Mouse (Mus musculus) midbrain, embryonic 11.5 days (tissue): ENCODE data around the gene Cmss1. TPM values are rescaled to one million over a fixed set of nuclear protein-coding genes. Genes with fewer than 3 reads are reported as not detected.

Source experiments
- ATAC-seq: fragments of 200-750 bp; cut with Nextera tagmentation; 2 replicates; pipeline ENCODE4 v1.8.0; 2017; ENCODE audit warnings: moderate TSS enrichment, moderate library complexity; ENCODE audit not compliant: low FRiP score
- DNase-seq: peaks from one replicate; pipeline ENCODE4 v3.0.0; 2015; ENCODE audit warnings: low spot score; ENCODE audit errors: missing footprints
- H3K27ac ChIP-seq: fragments of 300-500 bp; sonication (generic); 2 replicates; pipeline ENCODE4 v1.5.1; 2014; ENCODE audit warnings: low read depth, low read length
- H3K27me3 ChIP-seq: fragments of 300-500 bp; sonication (generic); 2 replicates; pipeline ENCODE4 v1.6.1; 2014; ENCODE audit warnings: mild to moderate bottlenecking, low read length, moderate library complexity, mixed read lengths; ENCODE audit not compliant: control insufficient read depth, insufficient read depth
- H3K36me3 ChIP-seq: fragments of 300-500 bp; sonication (generic); 2 replicates; pipeline ENCODE4 v1.6.1; 2014; ENCODE audit warnings: mild to moderate bottlenecking, low read length, moderate library complexity, mixed read lengths; ENCODE audit not compliant: control insufficient read depth, insufficient read depth
- H3K4me1 ChIP-seq: fragments of 300-500 bp; sonication (generic); 2 replicates; pipeline ENCODE4 v1.6.1; 2014; ENCODE audit warnings: low read length; ENCODE audit not compliant: control insufficient read depth, insufficient read depth
- H3K4me2 ChIP-seq: fragments of 300-500 bp; sonication (generic); 2 replicates; pipeline ENCODE4 v1.6.1; 2014; ENCODE audit warnings: mild to moderate bottlenecking, moderate library complexity
- H3K4me3 ChIP-seq: fragments of 300-500 bp; sonication (generic); 2 replicates; pipeline ENCODE4 v1.5.1; 2014; ENCODE audit warnings: low read depth, low read length
- H3K9ac ChIP-seq: fragments of 300-500 bp; sonication (generic); 2 replicates; pipeline ENCODE4 v1.6.1; 2014; ENCODE audit warnings: low read length
- H3K9me3 ChIP-seq: fragments of 300-500 bp; sonication (generic); 2 replicates; pipeline ENCODE4 v1.6.1; 2016; ENCODE audit warnings: low read length; ENCODE audit not compliant: control insufficient read depth
- WGBS: fragments of 180-500 bp; shearing (Covaris S2); extraction: QIAGEN DNeasy Blood & Tissue Kit; methylation state at CpG from one replicate; pipeline ENCODE4 v1.1.7; 2014; 5-methylcytosine and 5-hydroxymethylcytosine counted together
- polyA plus RNA-seq: library from polyadenylated mRNA; unstranded; fragments of >200 nt; fragmentation: Nextera tagmentation; extraction: Ambion mirVana; gene quantifications from 2 replicates; pipeline ENCODE4 v1.2.1, GENCODE M21; 2014

Gene Cmss1
- polyA plus RNA-seq, 1 experiment from 2014 or later: 56.3 TPM

DNA sequence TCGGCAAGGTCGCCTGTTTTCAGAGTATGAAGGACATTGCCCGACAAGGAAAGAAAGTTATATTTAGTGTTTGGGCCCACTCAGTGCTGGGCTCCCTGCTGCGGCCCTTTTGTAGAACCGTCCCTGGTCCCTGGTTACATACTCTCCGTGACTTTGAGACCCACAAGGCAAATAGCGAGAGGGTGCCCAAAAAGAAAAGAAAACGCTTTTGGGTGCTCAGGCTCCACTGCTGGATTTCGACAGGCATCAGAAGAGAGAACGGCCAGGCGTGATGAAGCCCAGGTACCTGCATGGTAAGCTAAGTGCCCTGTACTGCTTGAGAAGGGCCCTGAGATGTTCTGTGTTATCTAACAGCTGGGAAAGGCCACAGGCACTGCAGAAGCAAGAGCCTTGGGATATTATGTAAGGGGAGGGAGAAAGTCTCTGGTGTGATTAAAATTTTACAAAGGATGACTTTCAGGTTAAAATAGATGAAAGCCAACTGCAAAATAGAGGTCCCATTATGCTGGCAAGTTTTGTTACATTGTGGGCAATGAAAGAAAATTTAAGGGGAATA lies 253.4 kb downstream of the Cmss1 start:
- H3K9ac ChIP-seq: no peak overlapping the region
- WGBS: 89% methylated on average over 11 of the region's 11 CpGs
- DNase-seq (no peak), ATAC-seq (no peak)
- no peaks in the 10 kb centered on the region for H3K36me3 ChIP-seq
- no peak overlapping the region for H3K27ac ChIP-seq
- no peaks in the 10 kb centered on the region for H3K27me3 ChIP-seq
- no peak overlapping the region for H3K4me3 ChIP-seq
- no peak overlapping the region for H3K4me2 ChIP-seq
- H3K4me1 ChIP-seq: no peaks in the 10 kb centered on the region
- H3K9me3 ChIP-seq: no peaks in the 10 kb centered on the region

DNA sequence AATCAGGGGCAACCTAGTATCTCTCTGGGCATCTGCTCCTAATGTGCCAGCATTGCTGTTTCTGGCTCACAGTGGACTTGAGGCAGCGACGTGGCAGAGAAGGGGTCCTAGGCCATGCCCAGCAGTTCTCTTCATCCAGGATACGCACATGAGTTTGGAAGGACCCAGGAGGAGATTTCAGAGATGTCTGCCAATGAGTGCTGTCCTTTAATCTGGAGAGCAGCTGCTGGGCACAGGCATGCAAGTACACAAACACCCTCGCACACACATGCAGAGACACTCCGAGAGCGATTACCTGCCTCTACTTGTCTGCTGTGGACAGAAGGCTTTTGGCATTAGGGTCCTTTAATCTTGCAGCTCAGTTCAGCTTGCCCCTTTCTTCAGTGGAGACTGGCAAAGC lies 253.9 kb downstream of the Cmss1 start, which contains the start of gene Filip1l:
Filip1l (plus strand) TSS at position 343 of the 400 bp plus-strand sequence.
- Histone ChIP-seq H3K4me2 (no peak within 1 kb of the TSS), H3K4me3 (no peak within 1 kb of the TSS), H3K4me1 (no peaks in the 10 kb centered on the region), H3K36me3 (no peaks in the 10 kb centered on the region), H3K9me3 (no peaks in the 10 kb centered on the region), H3K27me3 (no peaks in the 10 kb centered on the region), H3K9ac (no peak within 1 kb of the TSS), H3K27ac (no peak within 1 kb of the TSS)
- no peak for ATAC-seq
- 87% methylated on average over 6 of the region's 6 CpGs for WGBS
- DNase-seq: no peak

- 74% methylated on average over 3 of the region's 3 CpGs for WGBS
- ATAC-seq (no peak), DNase-seq (no peak)
- Histone ChIP-seq H3K4me1 (no peaks in the 10 kb centered on the region), H3K27me3 (no peaks in the 10 kb centered on the region), H3K36me3 (no peaks in the 10 kb centered on the region), H3K27ac (no peak overlapping the region), H3K4me3 (no peak overlapping the region), H3K9ac (no peak overlapping the region), H3K4me2 (no peak overlapping the region), H3K9me3 (no peaks in the 10 kb centered on the region)
Measured at GRCm38 (mm10) chr16:57349689-57350088, 257.0 kb downstream of the Cmss1 start.

GRCm38 (mm10) chr16:57349039-57349438 lies 257.6 kb downstream of the Cmss1 start:
- Histone ChIP-seq H3K27ac (no peak overlapping the region), H3K9ac (no peak overlapping the region), H3K9me3 (no peaks in the 10 kb centered on the region), H3K4me2 (no peak overlapping the region), H3K4me3 (no peak overlapping the region), H3K4me1 (no peaks in the 10 kb centered on the region), H3K36me3 (no peaks in the 10 kb centered on the region), H3K27me3 (no peaks in the 10 kb centered on the region)
- no peak for ATAC-seq
- no peak for DNase-seq
- WGBS: 94% methylated on average over 3 of the region's 3 CpGs

GRCm38 (mm10) chr16:57346258-57346657 lies 260.4 kb downstream of the Cmss1 start:
- ATAC-seq (no peak), DNase-seq (no peak)
- 67% methylated on average over 3 of the region's 3 CpGs for WGBS
- H3K4me1 ChIP-seq: no peaks in the 10 kb centered on the region
- H3K4me3 ChIP-seq: no peak overlapping the region
- H3K4me2 ChIP-seq: no peak overlapping the region
- H3K36me3 ChIP-seq: no peaks in the 10 kb centered on the region
- no peak overlapping the region for H3K9ac ChIP-seq
- H3K27me3 ChIP-seq: no peaks in the 10 kb centered on the region
- no peak overlapping the region for H3K27ac ChIP-seq
- no peaks in the 10 kb centered on the region for H3K9me3 ChIP-seq

DNA sequence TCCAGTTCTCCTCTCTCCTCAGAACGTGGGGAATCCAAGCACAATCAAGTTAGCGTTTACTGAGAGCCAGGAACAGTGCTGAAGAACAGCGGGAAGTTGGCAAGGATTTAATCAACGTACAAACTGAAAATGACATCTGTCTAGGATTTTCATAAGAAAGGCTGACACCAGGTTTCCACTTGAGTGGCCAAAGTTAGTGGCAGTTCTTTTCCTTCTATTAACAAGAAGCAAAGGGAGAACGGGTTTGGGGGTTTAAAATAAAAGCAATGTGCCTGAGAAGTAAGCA lies 266.1 kb downstream of the Cmss1 start:
- Histone ChIP-seq H3K27me3 (no peaks in the 10 kb centered on the region), H3K9me3 (no peaks in the 10 kb centered on the region), H3K36me3 (no peaks in the 10 kb centered on the region), H3K4me1 (no peaks in the 10 kb centered on the region), H3K9ac (no peak overlapping the region), H3K4me3 (no peak overlapping the region), H3K4me2 (no peak overlapping the region), H3K27ac (no peak overlapping the region)
- DNase-seq (no peak), ATAC-seq (no peak)
- 67% methylated on average over 5 of the region's 5 CpGs for WGBS

DNA sequence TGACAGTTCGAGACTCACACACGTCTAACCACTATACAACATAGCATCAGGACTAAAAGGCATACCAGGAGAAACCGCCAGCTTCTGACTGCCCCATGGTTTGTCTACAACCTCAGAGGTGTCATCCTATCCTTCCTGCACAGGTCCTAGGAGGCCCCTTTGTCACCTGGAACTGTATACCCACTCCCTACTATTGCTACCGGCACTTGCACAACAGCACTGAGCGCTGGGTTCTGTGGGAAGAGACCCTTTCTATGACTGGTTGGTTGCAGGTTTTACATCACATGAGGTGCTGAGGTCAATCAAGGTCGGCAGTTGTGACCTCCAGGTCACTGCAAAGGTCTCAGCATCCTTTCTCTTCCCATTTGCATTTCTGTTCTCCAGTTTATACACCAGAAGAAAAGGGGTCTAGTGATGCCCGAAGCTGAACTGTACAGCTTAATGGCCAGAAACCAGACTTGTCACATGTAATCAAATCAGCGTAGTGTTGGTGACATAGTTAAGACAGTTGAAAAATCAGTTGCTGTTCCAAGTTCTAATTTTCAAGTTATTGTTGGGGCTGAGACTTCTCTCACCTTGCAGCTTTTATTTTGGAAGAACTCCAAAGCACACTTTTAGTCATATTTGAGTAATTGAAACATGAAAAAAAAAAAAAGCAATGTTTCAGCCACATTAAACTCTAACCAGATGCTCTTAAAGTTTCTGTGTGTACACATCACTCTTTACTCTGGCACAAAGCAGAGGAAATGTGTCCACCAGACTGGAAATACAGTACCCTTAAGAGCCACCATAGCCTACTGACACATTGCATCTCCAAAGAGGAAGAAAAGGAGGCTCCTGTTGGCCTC lies 266.7 kb downstream of the Cmss1 start:
- DNase-seq (no peak), ATAC-seq (no peak)
- no peaks in the 10 kb centered on the region for H3K4me1 ChIP-seq
- no peak overlapping the region for H3K27ac ChIP-seq
- no peaks in the 10 kb centered on the region for H3K9me3 ChIP-seq
- no peak overlapping the region for H3K4me2 ChIP-seq
- WGBS: 86% methylated on average over 8 of the region's 8 CpGs
- H3K9ac ChIP-seq: no peak overlapping the region
- no peaks in the 10 kb centered on the region for H3K36me3 ChIP-seq
- no peak overlapping the region for H3K4me3 ChIP-seq
- H3K27me3 ChIP-seq: no peaks in the 10 kb centered on the region

DNA sequence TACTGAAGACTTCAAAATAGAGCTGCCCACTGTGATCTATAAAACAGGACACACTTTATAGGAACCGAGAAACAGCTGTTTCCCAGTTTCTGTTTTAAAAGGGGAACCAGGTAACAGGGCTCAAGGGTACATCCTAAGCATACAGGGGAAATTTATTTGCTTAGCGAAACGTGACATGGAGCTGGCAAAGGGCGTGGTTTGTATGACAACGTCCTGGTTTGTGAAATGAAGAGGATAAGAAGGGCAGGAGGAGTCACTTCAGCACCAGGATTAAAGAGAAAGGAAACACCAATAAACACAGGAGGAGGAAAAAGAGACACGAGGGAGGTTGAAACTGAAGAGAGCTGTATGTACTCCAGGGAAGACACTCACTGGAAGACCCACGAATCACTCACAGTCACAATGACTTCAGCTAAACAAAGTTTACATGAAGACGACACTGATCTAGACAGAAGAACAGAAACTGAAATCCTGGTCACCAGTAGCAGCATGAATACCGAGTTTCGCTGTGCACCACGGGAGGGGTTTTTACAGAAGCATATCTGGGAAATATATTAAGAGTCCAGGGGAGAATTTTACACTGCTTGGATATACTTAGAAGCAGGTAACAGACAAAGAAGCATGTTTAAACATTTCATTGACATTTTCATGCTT lies 269.8 kb downstream of the Cmss1 start:
- WGBS: 79% methylated on average over 11 of the region's 11 CpGs
- H3K4me2 ChIP-seq: no peak overlapping the region
- H3K27ac ChIP-seq: no peak overlapping the region
- H3K4me3 ChIP-seq: no peak overlapping the region
- ATAC-seq: no peak
- no peaks in the 10 kb centered on the region for H3K9me3 ChIP-seq
- DNase-seq: no peak
- H3K4me1 ChIP-seq: no peaks in the 10 kb centered on the region
- H3K36me3 ChIP-seq: no peaks in the 10 kb centered on the region
- no peaks in the 10 kb centered on the region for H3K27me3 ChIP-seq
- H3K9ac ChIP-seq: no peak overlapping the region

- Histone ChIP-seq H3K27me3 (no peaks in the 10 kb centered on the region), H3K4me1 (no peaks in the 10 kb centered on the region), H3K4me3 (no peak overlapping the region), H3K36me3 (no peaks in the 10 kb centered on the region), H3K4me2 (no peak overlapping the region), H3K9me3 (no peaks in the 10 kb centered on the region), H3K27ac (no peak overlapping the region), H3K9ac (no peak overlapping the region)
- WGBS: 86% methylated on average over 7 of the region's 7 CpGs
- no peak for ATAC-seq
- peak; percentile 82 for DNase-seq
Measured at GRCm38 (mm10) chr16:57332301-57332700, 274.4 kb downstream of the Cmss1 start.
